Mouse (Mus musculus) embryonic stem cell, embryonic (primary cell): ENCODE results near the gene Il10ra.

Source experiments
- CTCF ChIA-PET, 4 experiments: fragments of 300-600 bp in 2 of 4; fragments of 350-600 bp in 2 of 4; sonication (Branson Sonifier 250); formaldehyde crosslinking; loops; one replicate each; lab custom pipeline; 2022; ENCODE audit warnings: inconsistent platforms in 2 of 4; lab: Charles Lee
- POLR2A ChIA-PET, 4 experiments: fragments of 300-600 bp in 2 of 4; fragments of 350-600 bp in 2 of 4; sonication (Branson Sonifier 250); formaldehyde crosslinking; loops; one replicate each; lab custom pipeline; 2022; ENCODE audit warnings: antibody characterized with exemption in 4 of 4, inconsistent platforms in 1 of 4; lab: Charles Lee

The Il10ra gene

GRCm38 (mm10) chr9:45274218-45274617 lies 5.3 kb upstream of the Il10ra start:
- POLR2A ChIA-PET = interaction anchor here in 1 of 4 experiments (0.8 kb wide), 1 partner anchor 44 kb away, joined by 3 read pairs; no protein-coding TSS in a partner anchor
- CTCF ChIA-PET = no interaction called here

- ChIA-PET POLR2A (no interaction called here), CTCF (no interaction called here)
Observed at GRCm38 (mm10) chr9:45272213-45272612, 3.3 kb upstream of the Il10ra start.

GRCm38 (mm10) chr9:45268079-45268478 lies 870 bp downstream of the Il10ra start:
- CTCF ChIA-PET = interaction anchor here in 3 of 4 experiments (0.7 to 2.0 kb wide), 4 partner anchors 144 to 1441 kb away, joined by 3 to 8 read pairs (median 4); no protein-coding TSS in a partner anchor
- POLR2A ChIA-PET = interaction anchor here in 1 of 4 experiments (2.0 kb wide), 1 partner anchor 11 kb away, joined by 8 read pairs; no protein-coding TSS in a partner anchor

GRCm38 (mm10) chr9:45267099-45267498 lies 1.9 kb downstream of the Il10ra start:
- POLR2A ChIA-PET = interaction anchor here (0.6 to 2.0 kb wide), 5 partner anchors 8 to 923 kb away, joined by 3 to 8 read pairs (median 3); partner anchors contain the start of gene Hmbs (in 1 of the 4)
- CTCF ChIA-PET = interaction anchor here in 2 of 4 experiments (0.8 to 1.1 kb wide), 2 partner anchors 146 to 154 kb away, joined by 3 to 8 read pairs; no protein-coding TSS in a partner anchor

GRCm38 (mm10) chr9:45261872-45262271 lies 7.1 kb downstream of the Il10ra start:
- CTCF ChIA-PET = no interaction called here
- POLR2A ChIA-PET = interaction anchor here in 1 of 4 experiments (0.7 kb wide), 1 partner anchor 14 kb away, joined by 3 read pairs; no protein-coding TSS in a partner anchor

- CTCF ChIA-PET = no interaction called here
- POLR2A ChIA-PET = interaction anchor here in 1 of 4 experiments (0.6 kb wide), 1 partner anchor 303 kb away, joined by 3 read pairs; no protein-coding TSS in a partner anchor
Observed at GRCm38 (mm10) chr9:45261466-45261865, 7.5 kb downstream of the Il10ra start.

GRCm38 (mm10) chr9:45259065-45259464 lies 9.9 kb downstream of the Il10ra start:
- ChIA-PET CTCF (interaction anchor here in 3 of 4 experiments (0.6 to 4.9 kb wide), 3 partner anchors 129 to 236 kb away, joined by 3 to 15 read pairs (median 3); no protein-coding TSS in a partner anchor), POLR2A (interaction anchor here in 2 of 4 experiments (0.6 to 1.1 kb wide), 2 partner anchors 8 to 136 kb away, joined by 3 to 4 read pairs; no protein-coding TSS in a partner anchor)

GRCm38 (mm10) chr9:45255967-45256366 lies 13.0 kb downstream of the Il10ra start:
- POLR2A ChIA-PET = interaction anchor here in 1 of 4 experiments (2.3 kb wide), 1 partner anchor 142 kb away, joined by 5 read pairs; no protein-coding TSS in a partner anchor
- CTCF ChIA-PET = interaction anchor here in 2 of 4 experiments (0.5 to 4.9 kb wide), 2 partner anchors 46 to 157 kb away, joined by 6 to 15 read pairs; no protein-coding TSS in a partner anchor

- ChIA-PET CTCF (interaction anchor here in 1 of 4 experiments (0.6 to 4.9 kb wide), 2 partner anchors 157 to 1056 kb away, joined by 3 to 15 read pairs; no protein-coding TSS in a partner anchor), POLR2A (interaction anchor here in 2 of 4 experiments (0.6 to 1.1 kb wide), 2 partner anchors 11 to 58 kb away, joined by 3 to 7 read pairs; no protein-coding TSS in a partner anchor)
Observed at GRCm38 (mm10) chr9:45255431-45255830, 13.5 kb downstream of the Il10ra start.

- CTCF ChIA-PET = no interaction called here
Observed at GRCm38 (mm10) chr9:45254605-45255004, 14.3 kb downstream of the Il10ra start.

GRCm38 (mm10) chr9:45254021-45254420 lies 14.9 kb downstream of the Il10ra start:
- CTCF ChIA-PET = interaction anchor here in 1 of 4 experiments (0.5 kb wide), 1 partner anchor 48 kb away, joined by 3 read pairs; no protein-coding TSS in a partner anchor
- POLR2A ChIA-PET = no interaction called here

More at GRCm38 (mm10) chr9:45254605-45255004, 14.3 kb downstream of the Il10ra start:
- POLR2A ChIA-PET = interaction anchor here in 2 of 4 experiments (0.6 to 1.1 kb wide), 2 partner anchors 12 to 58 kb away, joined by 3 to 7 read pairs; no protein-coding TSS in a partner anchor

- POLR2A ChIA-PET = no interaction called here
- CTCF ChIA-PET = no interaction called here
Observed at GRCm38 (mm10) chr9:45252395-45252794, 16.6 kb downstream of the Il10ra start.

- ChIA-PET POLR2A (no interaction called here), CTCF (no interaction called here)
Observed at GRCm38 (mm10) chr9:45251990-45252389, 17.0 kb downstream of the Il10ra start.

GRCm38 (mm10) chr9:45251281-45251680 lies 17.7 kb downstream of the Il10ra start:
- POLR2A ChIA-PET = no interaction called here
- CTCF ChIA-PET = no interaction called here

GRCm38 (mm10) chr9:45250306-45250705 lies 18.6 kb downstream of the Il10ra start:
- POLR2A ChIA-PET = no interaction called here
- CTCF ChIA-PET = no interaction called here

GRCm38 (mm10) chr9:45247536-45247935 lies 21.4 kb downstream of the Il10ra start:
- CTCF ChIA-PET = no interaction called here
- POLR2A ChIA-PET = interaction anchor here in 1 of 4 experiments (0.6 kb wide), 1 partner anchor 507 kb away, joined by 3 read pairs; no protein-coding TSS in a partner anchor

GRCm38 (mm10) chr9:45246060-45246459 lies 22.9 kb downstream of the Il10ra start:
- POLR2A ChIA-PET = interaction anchor here in 1 of 4 experiments (0.6 kb wide), 1 partner anchor 1494 kb away, joined by 3 read pairs; no protein-coding TSS in a partner anchor
- CTCF ChIA-PET = interaction anchor here in 1 of 4 experiments (0.6 kb wide), 1 partner anchor 171 kb away, joined by 3 read pairs; no protein-coding TSS in a partner anchor

GRCm38 (mm10) chr9:45245432-45245831 lies 23.5 kb downstream of the Il10ra start:
- ChIA-PET CTCF (interaction anchor here in 2 of 4 experiments (0.6 kb wide), 2 partner anchors 172 to 197 kb away, joined by 3 to 18 read pairs; no protein-coding TSS in a partner anchor), POLR2A (interaction anchor here in 1 of 4 experiments (0.6 kb wide), 1 partner anchor 1494 kb away, joined by 3 read pairs; no protein-coding TSS in a partner anchor)

- CTCF ChIA-PET = no interaction called here
- POLR2A ChIA-PET = interaction anchor here in 1 of 4 experiments (0.7 kb wide), 1 partner anchor 216 kb away, joined by 3 read pairs; no protein-coding TSS in a partner anchor
Observed at GRCm38 (mm10) chr9:45241397-45241796, 27.6 kb downstream of the Il10ra start.
